Mouse (Mus musculus) limb, embryonic 11.5 days (tissue): ENCODE measurements around the gene Bag1. TPM values are rescaled to one million over a fixed set of nuclear protein-coding genes. Genes with fewer than 3 reads are reported as not detected.

Source experiments
- ATAC-seq: fragments of 200-750 bp; cut with Nextera tagmentation; 2 replicates; pipeline ENCODE4 v1.8.0; 2017; ENCODE audit warnings: low read depth; ENCODE audit not compliant: insufficient number of reproducible peaks, low FRiP score, low TSS enrichment
- DNase-seq: peaks from one replicate; pipeline ENCODE4 v3.0.0-alpha.2; 2015; ENCODE audit warnings: low spot score
- H3K27ac ChIP-seq: fragments of 300-500 bp; sonication (generic); replicated peaks from 2 replicates; pipeline ENCODE4 v1.5.1; 2014; ENCODE audit warnings: low read depth, mild to moderate bottlenecking, low read length
- H3K27me3 ChIP-seq: fragments of 300-500 bp; sonication (generic); 2 replicates; pipeline ENCODE4 v1.6.1; 2014; ENCODE audit warnings: mild to moderate bottlenecking, low read length, mixed read lengths; ENCODE audit not compliant: control insufficient read depth, insufficient read depth
- H3K36me3 ChIP-seq: fragments of 300-500 bp; sonication (generic); 2 replicates; pipeline ENCODE4 v1.6.1; 2014; ENCODE audit warnings: mild to moderate bottlenecking, low read length, moderate library complexity, mixed read lengths; ENCODE audit not compliant: control insufficient read depth, insufficient read depth
- H3K4me1 ChIP-seq: fragments of 300-500 bp; sonication (generic); 2 replicates; pipeline ENCODE4 v1.6.1; 2014; ENCODE audit warnings: low read length, mixed read lengths; ENCODE audit not compliant: control insufficient read depth, insufficient read depth
- H3K4me2 ChIP-seq: fragments of 300-500 bp; sonication (generic); 2 replicates; pipeline ENCODE4 v1.6.1; 2014; ENCODE audit warnings: low read depth, mild to moderate bottlenecking, moderate library complexity; ENCODE audit not compliant: severe bottlenecking
- H3K4me3 ChIP-seq: fragments of 300-500 bp; sonication (generic); 2 replicates; pipeline ENCODE4 v1.5.1; 2014; ENCODE audit warnings: low read depth, low read length
- H3K9ac ChIP-seq: fragments of 300-500 bp; sonication (generic); 2 replicates; pipeline ENCODE4 v1.6.1; 2014; ENCODE audit warnings: mild to moderate bottlenecking, low read length
- H3K9me3 ChIP-seq: fragments of 300-500 bp; sonication (generic); 2 replicates; pipeline ENCODE4 v1.6.1; 2016; ENCODE audit warnings: low read length; ENCODE audit not compliant: control insufficient read depth
- WGBS: fragments of 180-500 bp; shearing (Covaris S2); extraction: QIAGEN DNeasy Blood & Tissue Kit; methylation state at CpG from one replicate; pipeline ENCODE4 v1.1.7; 2014; 5-methylcytosine and 5-hydroxymethylcytosine counted together
- polyA plus RNA-seq: library from polyadenylated mRNA; unstranded; fragments of >200 nt; fragmentation: Nextera tagmentation; extraction: Ambion mirVana; gene quantifications from 2 replicates; pipeline ENCODE4 v1.2.1, GENCODE M21; 2014

The Bag1 gene
- polyA plus RNA-seq, 1 experiment from 2014 or later, result 256 TPM

GRCm38 (mm10) chr4:40974011-40974410, 25.9 kb upstream of the Bag1 start:
- Histone ChIP-seq H3K27me3 (no peaks in the 10 kb centered on the region), H3K4me2 (no peak overlapping the region), H3K4me1 (peaks cover 4% of the 10 kb centered on the region; the same call in 1 of the 2 replicates), H3K27ac (no peak overlapping the region), H3K36me3 (peaks cover 13% of the 10 kb centered on the region; the same call in 1 of the 2 replicates), H3K9ac (no peak overlapping the region), H3K9me3 (no peaks in the 10 kb centered on the region), H3K4me3 (no peak overlapping the region)
- no peak for ATAC-seq
- WGBS, result 97% methylated on average over 1 of the region's 1 CpGs
- DNase-seq, result no peak

- H3K4me2 ChIP-seq, result peak overlapping the region; percentile 56
- no peaks in the 10 kb centered on the region for H3K9me3 ChIP-seq
- DNase-seq, result peak; percentile 65
- H3K27ac ChIP-seq, result no peak overlapping the region
- no peaks in the 10 kb centered on the region for H3K27me3 ChIP-seq
- peaks cover under 1% of the 10 kb centered on the region; the same call in 1 of the 2 replicates for H3K36me3 ChIP-seq
- no peak overlapping the region for H3K9ac ChIP-seq
- 25% methylated on average over 13 of the region's 13 CpGs for WGBS
- peak overlapping the region; percentile 86 for H3K4me3 ChIP-seq
- no peak for ATAC-seq
- peaks cover 4% of the 10 kb centered on the region; the same call in 1 of the 2 replicates for H3K4me1 ChIP-seq
Observed at GRCm38 (mm10) chr4:40971744-40972143, 23.6 kb upstream of the Bag1 start.

DNA sequence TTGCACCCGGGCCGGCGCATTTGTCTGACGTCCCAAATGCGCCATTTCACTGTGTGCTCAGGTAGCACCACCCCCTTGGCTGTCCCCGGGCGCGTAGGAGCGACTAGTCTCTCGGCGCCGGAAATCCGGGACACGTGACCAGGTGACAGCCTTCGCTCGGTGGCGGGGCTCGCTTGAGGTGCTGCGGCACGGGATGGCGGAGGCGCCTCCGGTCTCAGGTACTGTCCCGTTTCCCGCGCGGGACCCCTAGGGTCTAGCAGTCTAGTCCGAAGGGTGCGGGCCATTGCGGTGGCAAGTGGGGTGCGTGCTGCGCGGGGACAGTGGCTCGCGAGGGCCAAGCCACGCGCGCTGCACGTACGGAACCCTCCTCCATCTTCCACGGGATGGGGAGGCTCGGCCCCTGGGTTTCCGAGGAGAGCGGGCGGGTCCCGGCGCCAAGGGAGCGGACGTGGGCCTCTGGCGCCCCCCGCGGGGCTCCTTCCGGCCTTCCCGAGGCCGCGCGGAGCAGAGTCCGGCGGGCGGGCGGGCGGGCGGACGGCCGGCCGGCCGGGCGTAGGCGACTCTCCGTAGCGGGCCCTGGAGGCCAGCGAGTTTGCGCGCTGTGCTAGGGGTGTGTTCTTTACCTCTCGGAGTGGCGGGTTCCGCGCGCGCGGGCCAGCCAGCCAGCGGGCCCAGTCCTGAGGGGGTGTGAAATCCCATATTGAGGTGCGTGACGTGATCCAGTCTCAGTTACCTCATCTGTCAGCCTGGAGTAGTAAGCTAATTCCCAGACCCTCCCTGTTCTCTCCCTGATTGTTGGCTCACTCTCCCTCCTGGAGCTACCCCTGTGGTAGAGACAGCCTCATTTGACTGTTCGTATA, 23.0 kb upstream of the Bag1 start, which contains the start of gene Nfx1:
TSS of gene Nfx1 (plus strand) at position 65 of the 860 bp plus-strand sequence.
- DNase-seq (peak; percentile 97), ATAC-seq (peak; percentile 97)
- peak within 1 kb of the TSS; percentile 56 for H3K4me2 ChIP-seq
- no peaks in the 10 kb centered on the region for H3K9me3 ChIP-seq
- peaks cover 4% of the 10 kb centered on the region; the same call in 1 of the 2 replicates for H3K4me1 ChIP-seq
- H3K27ac ChIP-seq, result peak within 1 kb of the TSS; percentile 57
- peak within 1 kb of the TSS; percentile 75 for H3K9ac ChIP-seq
- H3K36me3 ChIP-seq, result no peaks in the 10 kb centered on the region; the same call in 1 of the 2 replicates
- H3K4me3 ChIP-seq, result peak within 1 kb of the TSS; percentile 86
- H3K27me3 ChIP-seq, result no peaks in the 10 kb centered on the region
- under 1% methylated on average over 81 of the region's 85 CpGs for WGBS

- Histone ChIP-seq H3K4me3 (peak overlapping the region; percentile 86), H3K9me3 (no peaks in the 10 kb centered on the region), H3K27me3 (no peaks in the 10 kb centered on the region), H3K9ac (peak overlapping the region; percentile 75), H3K36me3 (peaks cover under 1% of the 10 kb centered on the region; the same call in 1 of the 2 replicates), H3K27ac (peak overlapping the region; percentile 57), H3K4me2 (peak overlapping the region; percentile 56), H3K4me1 (peaks cover 4% of the 10 kb centered on the region; the same call in 1 of the 2 replicates)
- DNase-seq (no peak), ATAC-seq (no peak)
- WGBS, result under 1% methylated on average over 16 of the region's 16 CpGs
Observed at GRCm38 (mm10) chr4:40970592-40970841, 22.4 kb upstream of the Bag1 start.

GRCm38 (mm10) chr4:40969781-40970591, 21.9 kb upstream of the Bag1 start:
- Histone ChIP-seq H3K9ac (peak overlapping the region; percentile 75), H3K9me3 (no peaks in the 10 kb centered on the region), H3K4me3 (peak overlapping the region; percentile 86), H3K27me3 (no peaks in the 10 kb centered on the region), H3K36me3 (peaks cover 2% of the 10 kb centered on the region; the same call in 1 of the 2 replicates), H3K27ac (peak overlapping the region; percentile 57), H3K4me2 (peak overlapping the region; percentile 56), H3K4me1 (peaks cover 4% of the 10 kb centered on the region; the same call in 1 of the 2 replicates)
- peak; percentile 24 for DNase-seq
- 15% methylated on average over 11 of the region's 13 CpGs for WGBS
- peak; percentile 33; the same call in 1 of the 2 replicates for ATAC-seq

DNA sequence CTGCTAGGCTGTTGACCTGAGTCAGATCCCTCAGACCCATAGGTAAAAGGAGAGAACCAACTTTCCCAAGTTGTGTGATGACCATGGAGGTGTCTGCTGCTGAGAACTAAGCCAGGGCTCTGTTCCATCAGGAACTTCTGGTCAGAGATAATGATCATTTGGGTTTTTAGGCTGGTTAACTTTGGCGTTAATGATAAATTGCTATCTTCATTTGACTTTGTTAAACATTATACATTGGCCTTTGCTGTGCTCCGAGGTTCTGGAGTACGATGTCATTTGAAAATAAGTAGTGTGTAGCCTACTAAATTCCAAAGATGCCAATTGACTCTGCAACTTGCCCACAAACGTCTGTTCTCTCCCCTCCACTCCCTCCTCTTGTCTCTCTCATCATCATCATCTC, 21.1 kb upstream of the Bag1 start:
- H3K9me3 ChIP-seq, result no peaks in the 10 kb centered on the region
- no peak overlapping the region for H3K27ac ChIP-seq
- ATAC-seq (no peak), DNase-seq (no peak)
- peaks cover 2% of the 10 kb centered on the region; the same call in 1 of the 2 replicates for H3K36me3 ChIP-seq
- no peaks in the 10 kb centered on the region for H3K27me3 ChIP-seq
- no peak overlapping the region for H3K4me2 ChIP-seq
- WGBS, result 81% methylated on average over 4 of the region's 4 CpGs
- peaks cover 4% of the 10 kb centered on the region; the same call in 1 of the 2 replicates for H3K4me1 ChIP-seq
- no peak overlapping the region for H3K9ac ChIP-seq
- no peak overlapping the region for H3K4me3 ChIP-seq

- ATAC-seq, result no peak
- no peak overlapping the region for H3K4me2 ChIP-seq
- H3K27me3 ChIP-seq, result no peaks in the 10 kb centered on the region
- H3K27ac ChIP-seq, result no peak overlapping the region
- no peaks in the 10 kb centered on the region for H3K4me1 ChIP-seq
- H3K9me3 ChIP-seq, result no peaks in the 10 kb centered on the region; the same call in 1 of the 2 replicates
- DNase-seq, result no peak
- H3K36me3 ChIP-seq, result peaks cover 20% of the 10 kb centered on the region; the same call in 1 of the 2 replicates
- H3K4me3 ChIP-seq, result no peak overlapping the region
- H3K9ac ChIP-seq, result no peak overlapping the region
- 91% methylated on average over 3 of the region's 3 CpGs for WGBS
Observed at GRCm38 (mm10) chr4:40963536-40963935, 15.4 kb upstream of the Bag1 start.

- Histone ChIP-seq H3K4me1 (no peaks in the 10 kb centered on the region), H3K36me3 (peaks cover 30% of the 10 kb centered on the region; the same call in 1 of the 2 replicates), H3K4me2 (no peak overlapping the region), H3K4me3 (no peak overlapping the region), H3K27ac (no peak overlapping the region), H3K27me3 (no peaks in the 10 kb centered on the region), H3K9ac (no peak overlapping the region), H3K9me3 (no peaks in the 10 kb centered on the region; the same call in 1 of the 2 replicates)
- ATAC-seq, result no peak
- no peak for DNase-seq
- WGBS, result 93% methylated on average over 6 of the region's 6 CpGs
Observed at GRCm38 (mm10) chr4:40955942-40956341, 7.8 kb upstream of the Bag1 start.
